Mouse (Mus musculus) erythroblast, embryonic 14.5 days (primary cell): ENCODE results near the gene Car12.

Source experiments
- GATA1 ChIP-seq: IDR thresholded peaks from 2 replicates; pipeline ENCODE4 v1.6.1; 2012; ENCODE audit warnings: low read length, inconsistent platforms, mixed read lengths
- TAL1 ChIP-seq: IDR thresholded peaks from 3 replicates; pipeline ENCODE4 v1.6.1; 2012; ENCODE audit warnings: low read length, inconsistent platforms, mixed read lengths

DNA sequence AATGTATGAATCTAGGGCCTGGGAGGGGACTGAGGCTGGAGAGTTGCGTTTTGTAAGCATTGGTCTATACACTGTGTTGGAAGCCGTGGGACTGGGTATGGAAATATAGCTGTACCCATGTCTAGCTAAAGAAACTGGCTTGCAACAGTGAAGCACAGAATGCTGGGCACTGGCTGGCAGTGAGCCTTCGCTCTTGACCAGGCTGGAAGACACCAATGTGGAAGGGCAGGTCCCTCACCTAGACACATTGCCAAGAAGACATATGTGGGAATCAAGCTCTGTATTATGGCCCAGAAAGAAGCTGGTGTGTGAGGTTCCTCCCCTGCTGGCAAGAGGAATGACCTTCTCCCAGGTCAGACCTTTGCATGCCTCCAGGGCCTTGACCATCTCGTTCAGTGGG is 45.6 kb upstream of the Car12 start:
- TF ChIP-seq TAL1 = no peak
- TF ChIP-seq GATA1 = no peak
